Mouse (Mus musculus) forelimb bud, embryonic 11.5 days (tissue): ENCODE measurements around the gene Pwwp2b.

Experiments used
- DNase-seq: peaks from one replicate; pipeline ENCODE4 v3.0.0-alpha.2; 2012; ENCODE audit warnings: low read depth, low spot score

Pwwp2b gene

DNA sequence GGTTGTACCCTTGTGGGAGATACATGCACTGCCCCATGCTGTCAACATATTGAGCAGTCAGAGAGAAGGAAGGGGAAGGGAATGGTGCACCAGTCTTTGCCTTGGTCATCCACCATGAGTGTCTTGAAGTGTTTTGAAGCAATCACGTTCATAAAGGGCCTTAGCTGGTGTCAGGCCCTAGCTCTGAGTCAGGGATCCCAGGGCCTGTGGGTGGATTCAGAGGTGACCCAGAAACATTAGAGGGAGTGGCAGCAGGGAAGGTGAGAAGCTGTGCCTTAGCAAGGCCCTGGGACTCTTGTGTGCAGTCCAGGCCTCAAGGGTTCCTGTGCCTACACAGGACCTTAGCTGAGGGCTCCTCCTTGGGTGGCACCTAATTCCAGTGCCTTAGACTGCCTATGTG is 24.2 kb upstream of the Pwwp2b start:
- no peak for DNase-seq

DNA sequence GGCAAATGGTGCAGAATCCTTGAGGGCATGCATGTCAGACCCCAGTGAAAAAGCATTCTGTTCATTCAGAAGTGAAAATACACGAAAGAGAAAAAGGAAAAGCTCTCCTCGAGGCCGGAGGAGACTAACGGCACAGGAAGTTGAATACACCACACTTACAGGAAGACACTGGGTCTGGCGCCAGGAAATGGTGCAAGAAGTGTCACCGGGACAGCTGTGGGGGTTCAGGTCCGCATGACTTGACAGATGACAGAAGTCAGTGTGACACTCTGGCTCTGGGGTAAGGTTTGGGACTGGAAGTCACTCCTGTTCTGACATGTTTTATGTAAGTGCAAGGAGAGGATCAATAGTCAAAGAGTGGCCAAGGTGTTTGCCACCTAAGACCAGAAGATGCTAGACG is 23.6 kb upstream of the Pwwp2b start:
- no peak for DNase-seq

DNA sequence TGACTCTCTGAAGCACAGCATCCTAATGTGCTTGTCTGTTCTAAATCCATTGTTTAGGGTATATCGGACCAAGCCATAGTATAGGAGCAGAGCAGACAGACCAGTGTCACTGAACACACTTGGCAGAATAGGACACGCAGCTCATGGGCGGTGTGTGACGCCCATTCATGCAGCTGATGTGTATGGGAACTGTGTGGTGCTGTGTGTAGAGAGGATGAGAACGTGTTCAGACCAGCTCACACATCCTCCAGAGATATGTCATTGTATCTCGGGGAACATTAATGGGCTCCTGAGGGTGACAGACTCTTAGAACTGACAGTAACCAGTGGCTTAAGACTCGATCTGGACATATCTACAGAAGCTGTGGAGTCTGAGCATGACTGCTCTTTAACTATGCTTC is 21.9 kb upstream of the Pwwp2b start:
- no peak for DNase-seq

DNA sequence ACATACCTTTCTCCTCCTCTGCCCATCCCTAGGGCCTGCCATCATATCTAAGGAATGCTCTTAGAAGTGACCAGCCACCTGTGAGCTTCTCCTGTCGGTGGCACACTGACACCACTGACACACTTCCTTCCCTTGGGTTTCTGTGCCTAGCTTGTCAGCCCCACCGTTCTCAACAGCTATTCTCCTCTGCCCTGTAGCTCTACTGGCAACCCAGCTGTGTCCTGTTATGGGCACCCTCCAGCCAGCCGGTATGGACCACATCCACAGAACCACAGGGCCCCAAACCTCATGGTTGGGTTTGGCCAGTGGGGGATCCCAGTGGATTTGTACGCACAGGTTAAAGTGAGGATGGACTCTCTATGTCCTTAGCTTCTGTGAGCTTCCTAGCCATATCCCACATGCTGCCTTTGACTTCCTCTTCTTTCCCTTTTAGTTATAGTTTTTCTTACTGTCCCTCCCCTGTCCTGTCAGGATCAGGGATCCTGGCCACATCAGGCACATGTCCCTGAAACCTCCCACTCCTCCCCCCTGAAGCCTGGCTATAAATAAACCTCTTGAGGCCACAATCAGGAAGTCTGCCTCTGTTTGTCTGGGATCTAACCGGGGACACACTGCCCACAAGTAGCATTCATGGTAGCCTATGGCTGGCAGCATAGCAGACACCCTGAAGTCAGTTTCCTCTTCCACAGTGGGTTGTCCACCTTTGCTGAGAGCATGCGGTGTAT is 19.7 kb upstream of the Pwwp2b start:
- DNase-seq, result no peak

DNA sequence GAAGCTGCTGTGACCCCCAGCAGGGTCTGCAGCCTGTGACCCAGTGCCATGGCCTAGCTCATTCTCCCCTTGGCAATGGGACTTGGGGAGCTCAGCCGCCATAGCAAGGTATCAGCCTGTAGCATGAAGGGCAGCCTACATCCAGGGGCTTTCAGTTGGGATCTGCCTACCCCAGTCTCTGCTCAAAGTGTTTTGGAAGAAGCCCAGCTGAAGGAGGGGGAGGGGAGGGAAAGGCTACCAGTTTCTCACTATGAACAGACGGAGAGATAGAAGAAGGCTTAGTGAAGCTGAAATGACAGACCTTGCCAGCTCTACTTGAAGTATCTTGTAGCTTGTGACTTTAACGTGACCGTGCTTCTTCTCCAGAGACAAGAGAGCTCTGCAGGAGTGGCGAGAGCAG is 18.4 kb upstream of the Pwwp2b start:
- no peak for DNase-seq

DNA sequence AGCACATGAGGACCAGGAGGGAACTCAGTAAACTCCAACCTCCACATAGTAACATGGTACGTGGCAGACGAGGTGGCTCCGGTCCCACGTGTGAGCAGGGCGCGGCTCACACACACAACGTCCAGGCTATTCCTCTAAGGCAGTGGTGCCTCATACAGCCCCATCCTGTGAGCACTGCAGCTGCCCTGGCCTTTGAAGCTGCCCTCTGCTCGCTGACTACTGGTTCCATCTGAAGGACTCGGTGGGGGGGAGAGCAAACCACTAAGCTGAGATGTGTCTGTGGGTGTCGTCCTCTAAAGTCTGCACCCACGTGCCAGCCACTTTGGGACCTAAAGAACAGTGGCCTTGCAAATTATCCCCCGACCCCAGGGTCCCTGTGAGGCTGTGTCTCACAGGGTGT is 18.0 kb upstream of the Pwwp2b start:
- no peak for DNase-seq

DNA sequence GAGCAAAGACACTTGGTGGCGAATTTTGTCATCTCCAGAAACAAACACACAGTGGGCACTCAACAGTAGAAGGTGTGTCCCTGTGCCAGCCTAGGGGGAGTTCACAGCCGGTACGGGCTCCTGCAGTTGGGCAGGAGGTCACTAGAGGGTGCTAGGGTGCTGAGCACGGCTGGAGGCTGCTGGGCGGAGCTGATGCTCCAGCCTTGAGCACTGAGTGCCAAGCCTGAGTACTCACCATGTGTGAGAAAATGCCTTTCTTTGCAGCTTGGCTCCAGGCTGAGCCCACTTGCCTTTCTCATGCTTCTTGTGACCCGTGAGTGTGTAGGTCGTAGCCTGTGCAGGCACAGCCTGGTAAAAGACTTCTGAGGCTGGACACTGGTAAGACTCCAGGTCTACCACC is 14.6 kb upstream of the Pwwp2b start:
- DNase-seq, result peak; percentile 89

DNA sequence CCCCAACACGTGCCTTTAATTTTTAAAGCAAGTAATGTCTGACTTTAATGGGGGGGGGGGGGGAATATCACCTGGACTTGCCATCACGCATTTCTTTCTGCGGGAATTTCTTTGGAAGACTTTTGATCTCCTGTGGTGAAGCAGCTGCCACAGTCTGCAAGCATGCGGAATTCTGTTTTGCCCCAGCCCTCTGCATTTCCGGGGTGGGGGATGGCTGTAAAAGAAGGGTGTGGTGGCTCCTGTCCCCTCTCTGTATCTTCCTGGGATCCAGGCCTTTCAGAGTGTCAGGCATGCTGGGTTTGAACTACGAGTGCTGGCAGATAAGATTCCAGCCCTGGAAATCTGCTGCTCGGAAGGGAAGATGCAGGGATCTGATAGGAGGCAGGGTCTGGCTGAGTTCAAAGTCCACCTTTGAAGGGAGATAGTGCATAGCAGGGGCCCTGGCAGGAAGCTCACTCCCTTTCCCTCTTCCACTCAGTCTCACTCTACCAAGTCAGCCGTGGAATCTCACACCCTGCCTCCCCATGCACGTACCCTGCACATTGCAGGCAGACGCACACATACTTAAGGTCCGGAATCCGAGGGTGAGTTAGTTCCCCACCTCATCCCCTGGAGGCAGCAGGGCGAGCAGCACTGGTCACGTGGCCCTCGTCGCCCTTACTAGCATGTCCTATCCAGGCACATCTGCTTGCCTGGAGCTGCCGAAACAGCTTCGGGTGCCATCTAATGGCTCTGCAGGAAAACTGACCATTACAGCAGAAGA is 13.7 kb upstream of the Pwwp2b start:
- DNase-seq, result peak; percentile 81

DNA sequence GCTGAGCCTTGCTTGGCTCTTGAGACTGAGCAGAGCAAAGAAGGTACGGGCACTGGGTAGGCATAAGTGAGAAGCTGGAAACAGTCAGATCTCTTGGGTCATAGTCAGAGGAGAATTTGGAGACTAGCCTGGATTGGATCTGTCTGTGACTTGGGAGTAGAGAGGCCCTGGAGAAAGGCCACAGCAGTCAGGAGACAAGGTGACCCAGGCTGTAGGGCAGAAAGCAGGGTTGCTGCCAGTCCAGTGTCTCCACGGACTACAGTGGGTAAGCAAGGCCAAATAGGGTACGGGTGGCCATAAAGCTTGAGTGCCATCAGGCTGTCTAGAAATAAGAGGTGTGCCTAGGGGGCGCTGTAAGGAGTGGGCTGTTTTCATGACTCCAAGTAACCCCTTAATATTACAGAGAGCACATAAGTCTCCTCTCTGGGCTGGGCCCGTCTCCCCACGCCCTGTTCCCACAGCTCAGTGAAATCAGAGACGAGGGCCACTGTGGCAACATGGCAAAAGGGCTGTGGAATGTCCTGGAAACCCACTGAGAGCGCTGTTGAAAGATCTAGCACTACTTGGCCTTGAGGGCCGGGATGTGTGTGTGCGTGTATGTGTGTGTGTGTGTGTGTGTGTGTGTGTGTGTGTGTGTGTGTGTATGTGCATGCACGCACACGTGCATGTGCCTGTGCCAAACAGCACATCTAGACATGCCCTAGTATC is 12.5 kb upstream of the Pwwp2b start:
- no peak for DNase-seq

DNA sequence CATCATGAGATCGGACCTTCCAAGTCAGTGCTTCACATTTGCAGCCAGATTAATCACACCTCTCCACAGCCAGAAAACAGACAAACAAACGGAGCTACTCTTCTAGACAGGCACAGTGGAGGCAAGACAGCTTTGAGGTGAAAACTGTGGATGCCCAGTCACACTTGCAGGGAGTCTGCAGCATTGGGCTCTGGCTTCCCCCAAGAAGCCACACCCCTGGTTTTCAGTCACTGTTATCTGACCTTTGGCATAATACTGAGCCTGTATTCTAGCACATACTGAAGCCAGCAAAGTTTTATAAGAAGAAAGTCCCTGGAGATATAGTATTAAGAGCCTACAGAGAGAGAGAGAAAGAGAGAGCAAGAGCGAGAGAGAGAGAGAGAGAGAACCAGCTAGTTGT is 8.8 kb upstream of the Pwwp2b start:
- no peak for DNase-seq

DNA sequence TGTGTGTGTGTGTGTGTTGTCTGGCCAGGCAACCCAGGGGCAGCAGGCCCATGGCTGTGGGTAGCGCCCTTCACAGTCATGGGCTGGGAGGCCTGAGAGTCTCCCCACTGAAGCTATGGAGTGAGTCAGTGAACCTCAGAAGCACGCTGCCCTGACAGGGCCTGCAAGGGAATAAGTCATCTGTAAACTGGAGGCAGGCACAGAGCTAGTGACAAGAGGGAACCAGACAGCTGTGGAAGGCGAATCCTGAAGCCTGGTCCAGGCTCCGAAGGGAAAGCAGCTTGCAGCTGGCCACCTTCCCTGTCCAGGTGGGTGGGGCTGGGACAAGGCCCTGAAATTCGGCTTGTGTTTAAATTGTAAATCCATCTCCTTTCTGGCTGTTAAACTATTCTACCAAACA is 2.2 kb upstream of the Pwwp2b start:
- DNase-seq, result no peak

DNA sequence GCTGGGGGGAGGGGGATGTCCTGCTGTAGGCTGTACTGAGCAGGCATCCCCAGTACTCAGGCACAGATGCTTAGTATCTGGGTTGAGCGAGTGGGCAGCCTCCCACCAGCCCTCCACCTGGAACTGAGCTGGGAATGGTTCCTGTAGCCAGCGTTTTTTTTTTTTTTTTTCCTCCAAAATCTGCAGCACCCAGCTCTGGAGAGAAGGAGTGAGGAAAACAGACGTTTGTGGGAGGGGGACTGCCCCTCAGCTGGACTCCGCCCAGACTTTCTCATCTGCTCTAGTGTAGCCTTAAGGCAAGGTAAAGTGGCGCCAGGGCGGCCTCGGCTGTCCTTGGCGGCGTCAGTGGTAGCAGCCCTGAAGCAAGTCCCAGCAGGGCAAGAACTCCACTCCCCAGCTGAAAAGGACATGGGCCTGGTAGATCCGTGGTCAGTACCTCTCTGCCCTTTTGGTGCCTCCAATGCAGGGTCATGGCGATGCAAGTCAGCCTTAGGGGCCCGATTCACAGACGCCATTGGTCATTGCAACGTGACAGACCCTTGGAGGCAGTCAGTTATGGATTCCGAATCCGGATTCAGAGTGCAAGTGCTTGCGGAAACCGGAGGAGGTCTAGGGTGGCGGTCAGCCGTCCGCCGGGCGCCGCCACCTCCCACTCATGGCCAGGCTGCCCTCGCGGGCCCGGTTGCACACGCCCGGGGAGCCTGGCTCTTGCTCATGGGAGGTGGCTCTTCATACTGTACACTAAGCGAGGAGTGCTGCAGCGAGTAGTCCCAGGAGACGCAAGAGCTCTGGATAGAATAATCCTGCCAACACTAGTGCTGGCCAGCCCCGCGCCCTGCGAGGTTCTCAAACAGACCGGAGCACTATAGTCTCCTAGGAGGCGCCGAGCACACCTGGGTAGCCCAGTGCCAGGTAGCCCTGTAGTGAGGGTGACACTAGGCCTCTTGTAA is 1.1 kb upstream of the Pwwp2b start:
- DNase-seq, result peak; percentile 21

DNA sequence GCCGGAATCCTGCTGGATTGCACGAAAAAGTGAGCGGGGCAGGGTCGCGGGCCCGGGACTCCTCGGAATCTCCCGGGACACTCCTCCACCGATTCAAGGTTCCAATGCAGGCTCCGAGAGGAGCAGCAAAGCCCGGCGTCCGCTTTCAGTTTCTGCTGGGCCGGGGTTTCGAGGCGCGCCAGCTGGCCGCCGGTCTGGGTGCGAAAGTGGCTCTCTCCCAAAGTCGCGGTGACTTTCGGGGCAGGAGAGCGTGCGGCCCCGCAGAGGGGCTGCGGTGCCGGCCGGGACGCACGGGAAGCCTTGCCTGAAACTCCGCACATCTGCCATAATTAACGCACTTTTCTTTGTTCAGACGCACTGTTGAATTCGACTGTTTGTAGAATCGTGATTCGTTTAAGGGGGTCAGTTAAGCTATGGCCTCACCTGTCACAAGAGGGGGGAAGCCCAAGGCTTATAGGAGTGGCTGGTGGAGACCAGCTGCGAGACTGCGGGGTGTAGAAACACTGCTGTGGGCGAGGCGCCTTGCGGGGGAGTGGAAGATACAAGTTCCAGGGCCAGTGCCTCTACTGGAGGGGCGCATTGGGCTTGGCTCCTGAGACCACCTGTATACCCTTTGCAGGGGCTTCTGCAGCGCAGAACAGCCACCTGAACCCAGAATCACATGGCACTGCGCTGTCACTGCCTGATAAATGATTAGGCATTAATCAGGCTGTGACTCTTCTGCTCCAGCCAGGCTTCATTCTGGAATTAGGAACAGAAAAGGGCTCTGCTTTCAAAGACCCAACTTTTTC is 528 bp downstream of the Pwwp2b start:
- peak; percentile 14 for DNase-seq

DNA sequence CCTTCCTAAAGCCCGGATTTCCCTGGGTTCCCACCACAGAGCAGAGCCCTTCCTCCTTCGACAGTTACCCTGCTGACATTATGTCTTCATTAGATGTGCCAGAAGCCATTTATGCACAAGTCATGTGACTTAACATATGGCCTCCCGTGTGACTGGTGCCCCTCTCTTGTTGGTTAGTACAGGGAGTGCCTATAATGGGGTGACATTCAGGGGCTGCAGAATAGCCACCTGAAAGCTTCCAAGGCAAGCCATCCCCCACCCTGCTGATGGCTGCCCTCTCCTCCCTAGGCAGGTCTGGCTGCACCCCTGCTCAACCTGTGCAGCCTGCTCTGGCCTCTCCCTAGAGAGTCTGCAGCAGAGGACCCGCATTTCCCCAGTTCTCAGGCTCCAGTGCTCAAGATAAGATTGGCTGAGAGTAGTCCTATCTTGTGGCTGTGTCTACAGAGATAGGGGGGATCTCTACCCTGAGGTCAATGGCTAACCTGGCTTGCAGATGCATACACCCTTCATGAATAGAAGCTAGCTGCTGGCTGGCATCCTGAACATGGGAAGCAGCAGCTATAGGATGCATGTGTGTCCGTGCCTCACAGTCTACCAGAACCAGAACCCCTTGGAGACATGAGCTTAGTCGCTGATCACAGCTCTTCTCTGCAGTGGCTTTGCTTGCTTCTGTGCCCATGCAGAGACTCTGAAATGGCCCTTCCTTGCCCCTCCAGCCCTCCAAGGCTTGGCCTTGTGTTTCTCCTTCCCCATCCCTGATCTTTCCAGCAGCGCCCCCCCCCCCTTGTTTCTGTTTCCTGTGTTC is 1.3 kb downstream of the Pwwp2b start:
- no peak for DNase-seq

DNA sequence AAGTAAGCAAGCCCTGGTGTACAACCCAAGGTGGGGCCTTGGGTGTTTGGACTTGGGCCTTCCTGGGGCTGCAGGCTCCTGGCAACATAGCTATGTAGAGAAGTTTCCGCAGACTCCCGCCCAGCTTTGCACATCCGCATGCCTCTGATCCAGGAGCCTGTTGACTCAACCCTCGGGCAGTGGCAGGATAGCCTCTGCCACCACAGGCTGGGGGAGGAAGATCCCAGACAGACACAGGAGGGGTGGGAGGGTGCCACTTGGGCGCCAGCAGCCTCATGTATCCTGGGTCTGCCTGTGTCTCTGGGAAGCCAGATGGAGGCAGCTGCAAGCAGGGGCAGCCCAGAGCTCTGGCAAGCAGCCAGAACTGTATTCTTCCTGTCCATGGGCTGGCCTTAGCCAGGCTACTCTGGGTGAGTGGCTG is 3.6 kb downstream of the Pwwp2b start:
- peak; percentile 11 for DNase-seq

DNA sequence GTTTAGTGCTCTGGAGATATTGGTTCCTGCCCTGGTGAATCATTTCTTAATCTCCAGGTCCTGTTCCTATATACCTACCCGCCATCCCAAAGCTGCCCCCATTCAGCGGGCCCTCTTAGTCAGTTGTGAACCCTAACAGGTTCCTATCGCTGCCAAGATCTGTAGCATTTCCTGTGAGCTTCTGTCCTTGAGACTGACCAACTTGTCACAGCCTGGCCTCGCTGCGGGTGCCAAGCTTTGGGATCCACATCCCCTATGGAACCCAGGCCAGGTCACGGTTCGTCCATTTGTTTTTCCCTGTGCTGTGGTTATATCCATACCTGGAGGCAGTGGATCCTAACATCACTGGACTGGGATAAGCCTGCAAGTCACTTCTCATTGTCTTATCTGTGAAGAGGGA is 4.3 kb downstream of the Pwwp2b start:
- DNase-seq, result no peak

DNA sequence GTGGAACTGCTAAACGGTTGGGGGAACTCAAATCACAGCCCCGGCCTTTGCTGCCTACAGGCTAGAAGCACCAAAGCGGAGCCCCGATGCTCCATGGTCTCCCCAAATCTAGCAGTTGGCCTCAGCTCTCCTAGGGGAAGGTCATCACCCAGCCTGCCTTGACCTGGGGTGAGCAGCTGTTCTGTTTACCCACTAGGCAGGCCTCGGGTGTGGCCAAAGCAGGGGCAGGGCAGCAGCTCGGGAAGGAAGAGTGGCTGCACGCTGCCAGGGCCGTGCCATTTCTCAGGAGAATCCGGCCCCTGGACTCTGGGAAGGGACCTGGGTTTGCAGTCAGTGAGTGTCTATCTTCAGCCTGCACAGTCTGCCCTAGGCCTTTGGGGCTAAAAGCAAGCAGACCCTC is 4.7 kb downstream of the Pwwp2b start:
- DNase-seq, result no peak

DNA sequence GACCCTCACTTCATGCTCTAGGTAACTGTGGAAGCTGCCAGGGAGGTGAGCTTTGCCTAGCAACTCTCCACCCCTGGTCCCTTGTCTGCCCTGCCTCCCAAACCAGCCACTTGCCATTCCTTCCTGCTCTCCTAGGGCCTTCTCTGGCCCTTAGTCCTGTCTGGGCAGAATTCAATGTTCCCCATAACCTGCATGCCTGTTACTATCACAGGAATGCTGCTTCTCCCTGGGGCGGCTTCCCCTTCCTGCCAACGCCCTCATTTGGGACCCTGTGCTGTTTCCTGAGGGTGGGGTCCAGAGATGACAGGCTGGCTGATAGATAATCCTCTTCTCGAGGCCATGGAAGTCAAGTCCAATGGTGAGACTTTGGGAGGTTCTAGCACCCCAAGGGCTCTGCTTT is 5.2 kb downstream of the Pwwp2b start:
- DNase-seq, result no peak

DNA sequence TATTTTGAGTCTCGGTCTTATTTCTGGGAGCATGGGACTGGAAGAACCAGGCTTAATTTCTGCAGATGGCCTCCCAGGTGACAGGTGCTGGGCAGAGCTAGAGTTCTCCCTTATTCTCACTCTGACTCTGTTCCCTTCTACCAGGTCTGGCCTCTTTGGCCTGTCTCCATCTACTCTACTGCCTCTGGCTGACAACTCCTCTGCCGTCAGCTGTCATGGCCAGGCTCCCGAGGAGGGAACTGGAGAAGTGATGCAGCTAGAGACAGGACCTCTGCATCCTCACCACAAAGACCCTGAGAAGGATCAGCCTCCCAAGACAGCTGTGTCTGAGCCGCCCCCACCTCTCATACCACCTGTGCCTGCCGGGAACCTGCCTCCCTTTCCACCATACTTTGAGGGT is 6.3 kb downstream of the Pwwp2b start:
- no peak for DNase-seq
